Mouse (Mus musculus) forebrain, postnatal 0 days (tissue): ENCODE measurements at regions not wholly inside any gene's neighbourhood (a gene's known extent, or its start where the extent isn't known, plus 50 kb on each side); places are given as distances from the start of the nearest gene placed in this dataset.

ENCODE experiments used
- ATAC-seq: fragments of 200-750 bp; cut with Nextera tagmentation; 2 replicates; pipeline ENCODE4 v1.8.0; 2017; ENCODE audit warnings: mild to moderate bottlenecking, moderate library complexity
- DNase-seq: peaks from one replicate; pipeline ENCODE4 v3.0.0-alpha.2; 2015
- H3K27ac ChIP-seq: fragments of 300-500 bp; sonication (generic); 2 replicates; pipeline ENCODE4 v1.5.1; 2014; ENCODE audit warnings: low read depth, mild to moderate bottlenecking, antibody characterized with exemption, low read length, moderate library complexity, mixed read lengths
- H3K27me3 ChIP-seq: fragments of 300-500 bp; sonication (generic); 2 replicates; pipeline ENCODE4 v1.6.1; 2014; ENCODE audit warnings: mild to moderate bottlenecking, low read length, mixed read lengths; ENCODE audit not compliant: insufficient read depth
- H3K36me3 ChIP-seq: fragments of 300-500 bp; sonication (generic); 2 replicates; pipeline ENCODE4 v1.6.1; 2014; ENCODE audit warnings: mild to moderate bottlenecking, moderate library complexity; ENCODE audit not compliant: insufficient read depth
- H3K4me1 ChIP-seq: fragments of 300-500 bp; sonication (generic); 2 replicates; pipeline ENCODE4 v1.6.1; 2014; ENCODE audit warnings: antibody characterized with exemption; ENCODE audit not compliant: insufficient read depth
- H3K4me2 ChIP-seq: fragments of 300-500 bp; sonication (generic); 2 replicates; pipeline ENCODE4 v1.6.1; 2014; ENCODE audit warnings: low read depth, mild to moderate bottlenecking, moderate library complexity
- H3K4me3 ChIP-seq: fragments of 300-500 bp; sonication (generic); 2 replicates; pipeline ENCODE4 v1.5.1; 2014; ENCODE audit warnings: low read depth, low read length, mixed read lengths
- H3K9ac ChIP-seq: fragments of 300-500 bp; sonication (generic); 2 replicates; pipeline ENCODE4 v1.6.1; 2014; ENCODE audit warnings: mild to moderate bottlenecking
- H3K9me3 ChIP-seq: fragments of 300-500 bp; sonication (generic); 2 replicates; pipeline ENCODE4 v1.6.1; 2016; ENCODE audit warnings: low read length
- CTCF ChIP-seq: sonication (generic); IDR thresholded peaks from 2 replicates; pipeline ENCODE4 v1.5.1; 2016; ENCODE audit warnings: antibody characterized with exemption, control low read depth, low read depth
- WGBS: fragments of 180-500 bp; shearing (Covaris S2); extraction: QIAGEN DNeasy Blood & Tissue Kit; methylation state at CpG from one replicate; pipeline ENCODE4 v1.1.7; 2014; 5-methylcytosine and 5-hydroxymethylcytosine counted together

DNA sequence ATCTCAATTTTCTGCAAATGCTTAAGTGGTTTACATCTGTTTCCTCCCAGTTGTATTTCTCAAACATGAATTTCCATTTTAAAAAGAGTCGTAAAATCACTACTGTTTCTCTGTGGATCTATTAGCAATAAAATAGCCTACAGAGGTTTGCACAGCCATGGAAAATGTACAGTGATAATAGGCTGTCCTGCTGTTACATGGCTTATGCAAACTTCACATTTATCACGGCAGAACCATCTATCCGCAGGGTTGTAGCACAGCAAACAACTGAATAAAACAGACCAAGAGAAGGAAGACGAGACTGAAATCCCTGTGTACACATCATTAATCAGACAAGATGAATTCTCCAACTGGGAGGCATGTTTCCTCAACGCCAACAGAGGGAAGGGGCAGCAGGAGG, 222.1 kb downstream of the Skap2 start:
- Histone ChIP-seq H3K36me3 (no peaks in the 10 kb centered on the region), H3K4me1 (no peaks in the 10 kb centered on the region), H3K27ac (no peak overlapping the region), H3K4me2 (no peak overlapping the region), H3K9ac (no peak overlapping the region), H3K9me3 (no peaks in the 10 kb centered on the region), H3K4me3 (no peak overlapping the region), H3K27me3 (no peaks in the 10 kb centered on the region)
- DNase-seq (no peak), ATAC-seq (no peak)
- no peak for TF ChIP-seq CTCF
- WGBS = 70% methylated on average over 5 of the region's 5 CpGs

DNA sequence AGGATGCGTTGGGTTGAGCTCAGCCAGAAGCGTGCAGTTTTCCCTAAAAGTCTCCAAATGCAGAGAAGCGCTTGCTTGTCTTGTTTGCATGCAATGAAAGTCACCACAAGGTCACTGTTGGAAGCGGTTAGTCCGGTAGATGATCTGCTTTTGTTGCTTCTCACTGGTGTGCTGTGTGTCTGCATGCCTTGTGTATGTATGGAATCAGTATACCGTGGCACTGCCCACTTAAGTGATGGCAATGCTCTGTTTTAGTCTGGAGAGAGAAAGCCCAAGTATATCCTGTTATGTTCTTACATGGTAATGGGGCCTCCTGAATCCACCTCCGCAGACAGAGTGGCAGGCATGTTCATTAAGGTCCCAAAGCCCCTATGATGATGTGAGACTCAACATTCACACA, 221.7 kb downstream of the Skap2 start:
- Histone ChIP-seq H3K9ac (no peak overlapping the region), H3K27ac (no peak overlapping the region)

DNA sequence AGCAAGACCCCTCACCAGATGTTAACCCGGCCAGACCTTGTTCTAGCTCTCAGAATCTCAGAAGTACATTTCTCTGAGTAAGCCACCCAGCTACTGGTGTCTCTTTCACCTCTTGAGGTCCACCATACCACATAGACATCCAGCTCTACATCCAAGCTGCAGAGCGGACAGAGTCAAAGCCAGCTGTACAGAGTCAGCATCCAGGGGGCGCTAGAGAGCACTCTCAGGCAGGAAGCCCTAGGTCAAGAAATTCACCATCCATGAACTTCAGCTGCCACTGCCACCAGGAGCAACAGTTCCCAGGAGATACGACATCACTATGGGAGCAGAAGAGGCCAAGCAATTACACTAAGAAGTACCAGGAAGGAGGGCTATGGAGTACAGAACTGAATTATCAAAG, 217.0 kb downstream of the Skap2 start:
- Histone ChIP-seq H3K9me3 (no peaks in the 10 kb centered on the region), H3K4me3 (no peak overlapping the region), H3K9ac (no peak overlapping the region), H3K4me1 (no peaks in the 10 kb centered on the region), H3K36me3 (no peaks in the 10 kb centered on the region), H3K27me3 (no peaks in the 10 kb centered on the region), H3K4me2 (no peak overlapping the region), H3K27ac (no peak overlapping the region)
- TF ChIP-seq CTCF = peak; percentile 33
- no peak for DNase-seq
- WGBS = 58% methylated on average over 4 of the region's 4 CpGs
- ATAC-seq = no peak

More for the DNA sequence above, 221.7 kb downstream of the Skap2 start:
- Histone ChIP-seq H3K27me3 (no peaks in the 10 kb centered on the region), H3K4me1 (no peaks in the 10 kb centered on the region), H3K4me3 (no peak overlapping the region), H3K36me3 (no peaks in the 10 kb centered on the region), H3K9me3 (no peaks in the 10 kb centered on the region), H3K4me2 (no peak overlapping the region)
- WGBS = 84% methylated on average over 7 of the region's 7 CpGs
- no peak for ATAC-seq
- no peak for DNase-seq
- TF ChIP-seq CTCF = no peak

DNA sequence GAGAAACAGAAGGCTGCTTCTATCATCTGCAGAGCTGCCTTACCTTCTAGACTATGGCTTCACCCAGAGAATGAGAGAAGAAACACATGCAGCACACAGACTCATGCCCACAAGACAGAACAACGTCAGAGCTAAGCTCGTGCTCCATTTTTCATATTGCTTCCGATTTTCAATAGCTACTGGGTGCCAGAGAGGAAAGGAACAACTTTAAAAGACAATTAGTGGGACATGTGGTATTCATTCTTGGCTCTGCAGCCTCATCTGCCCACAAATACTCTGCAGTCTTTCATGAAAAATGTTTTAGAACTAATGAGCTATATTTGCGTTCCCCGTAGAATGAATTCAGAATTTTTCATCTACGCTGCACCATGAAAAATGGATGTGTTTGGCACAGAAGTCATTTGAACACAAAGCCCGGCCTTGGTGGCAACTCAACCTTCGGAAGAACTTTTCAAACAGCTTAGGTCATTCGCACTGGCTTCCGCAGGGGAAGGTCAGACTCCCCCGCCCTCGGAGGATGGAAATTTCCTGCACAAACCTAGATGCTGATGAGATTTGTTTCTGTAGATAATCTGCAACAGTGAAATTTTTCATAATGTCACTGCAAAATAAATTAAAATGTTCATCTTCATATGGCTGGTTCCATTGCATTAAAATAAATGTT, 213.6 kb downstream of the Skap2 start:
- whole genome bisulfite sequencing = 76% methylated on average over 12 of the region's 12 CpGs
- no peaks in the 10 kb centered on the region for H3K36me3 ChIP-seq
- H3K27me3 ChIP-seq = no peaks in the 10 kb centered on the region
- H3K27ac ChIP-seq = no peak overlapping the region
- no peaks in the 10 kb centered on the region for H3K9me3 ChIP-seq
- no peaks in the 10 kb centered on the region for H3K4me1 ChIP-seq
- H3K9ac ChIP-seq = no peak overlapping the region
- DNase-seq = no peak
- H3K4me3 ChIP-seq = no peak overlapping the region
- TF ChIP-seq CTCF = no peak
- H3K4me2 ChIP-seq = no peak overlapping the region
- ATAC-seq = no peak

DNA sequence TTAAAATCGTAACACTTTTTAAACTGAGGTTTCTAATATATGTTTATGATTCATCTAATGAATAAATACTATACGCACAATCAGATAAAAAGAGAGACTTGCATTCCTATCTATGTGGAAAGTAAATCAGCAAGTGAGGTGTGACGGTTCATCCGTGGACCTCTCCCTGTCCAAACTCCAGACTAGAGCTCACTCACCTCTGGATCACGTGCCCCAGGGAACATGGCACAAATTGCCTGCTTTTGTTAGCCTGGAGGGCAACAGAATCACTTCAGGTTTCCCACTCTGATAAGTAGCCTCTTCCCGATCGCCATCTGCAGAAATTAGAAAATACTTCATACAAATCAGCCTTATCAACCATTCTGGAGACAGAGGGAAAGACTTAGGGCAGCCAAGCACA, 206.7 kb downstream of the Skap2 start:
- no peaks in the 10 kb centered on the region for H3K9me3 ChIP-seq
- 87% methylated on average over 7 of the region's 7 CpGs for WGBS
- no peak overlapping the region for H3K9ac ChIP-seq
- H3K4me2 ChIP-seq = no peak overlapping the region
- no peaks in the 10 kb centered on the region for H3K36me3 ChIP-seq
- no peak overlapping the region for H3K27ac ChIP-seq
- ATAC-seq = no peak
- TF ChIP-seq CTCF = no peak
- no peak for DNase-seq
- H3K4me3 ChIP-seq = no peak overlapping the region
- no peaks in the 10 kb centered on the region for H3K4me1 ChIP-seq
- H3K27me3 ChIP-seq = no peaks in the 10 kb centered on the region
